Mouse (Mus musculus): ENCODE results near the gene Btg2.

- no peak for TF ChIP-seq POLR2AphosphoS5 (IDR thresholded peaks at IDR 0.05; ENCODE audit: insufficient replicate concordance, low read depth, low read length)
- TF ChIP-seq CTCF (IDR thresholded peaks at IDR 0.05; ENCODE audit: low read depth, low read length) = no peak
- no peak for TF ChIP-seq TAL1 (conservative IDR thresholded peaks at IDR 0.05; ENCODE audit: low read depth, low read length)
- TF ChIP-seq GATA1 (IDR thresholded peaks at IDR 0.05; ENCODE audit: borderline replicate concordance, low read length) = no peak
- TF ChIP-seq GATA2 (IDR thresholded peaks at IDR 0.05; ENCODE audit: borderline replicate concordance, low read depth, low read length) = no peak
These were observed 35.8 kb upstream of the Btg2 start for GRCm38 (mm10) chr1:134114730-134115129.

Measured in G1E (cell line).